Mouse (Mus musculus) bone marrow, adult 2 months (tissue): ENCODE results near the gene Gle1. TPM values are rescaled to one million over a fixed set of nuclear protein-coding genes. Genes with fewer than 3 reads are reported as not detected.
"Not testable (repeated sequence)": the region's sequence is repeated elsewhere in the genome, so short reads cannot be mapped to it uniquely, and the experiment has no call there.

Source experiments
- H3K27ac ChIP-seq: fragments of 200-500 bp; 2 replicates; pipeline ENCODE4 v1.5.1; 2012; ENCODE audit warnings: low read depth, mild to moderate bottlenecking, control low read depth, inconsistent platforms, low read length; ENCODE audit not compliant: control insufficient read depth, poor library complexity, insufficient read depth
- H3K4me1 ChIP-seq: fragments of 200-500 bp; 2 replicates; pipeline ENCODE4 v1.6.1; 2011; ENCODE audit warnings: low read length; ENCODE audit not compliant: control insufficient read depth, insufficient read depth
- H3K4me3 ChIP-seq: fragments of 200-500 bp; replicated peaks from 2 replicates; pipeline ENCODE3; 2011; ENCODE audit warnings: mild to moderate bottlenecking, low read depth, low read length, control low read depth; ENCODE audit not compliant: control insufficient read depth
- CTCF ChIP-seq: fragments of 200-500 bp; IDR thresholded peaks from 2 replicates; pipeline ENCODE4 v1.5.1; 2011; ENCODE audit warnings: low read length, control low read depth; ENCODE audit not compliant: control insufficient read depth, insufficient read depth
- POLR2A ChIP-seq: fragments of 200-500 bp; IDR thresholded peaks from 2 replicates; pipeline ENCODE4 v1.6.1; 2011; ENCODE audit warnings: low read depth, mild to moderate bottlenecking, control low read depth, low read length, borderline replicate concordance; ENCODE audit not compliant: control insufficient read depth
- WGBS: fragments of 180-500 bp; shearing (Covaris S2); methylation state at CpG from one replicate; pipeline ENCODE4 v1.1.7; 2018; 5-methylcytosine and 5-hydroxymethylcytosine counted together
- polyA plus RNA-seq: library from polyadenylated mRNA; stranded (reverse); fragments of >200 nt; gene quantifications from 2 replicates; pipeline ENCODE4 v1.2.4, GENCODE M21; 2011; ENCODE audit warnings: low replicate concordance; ENCODE audit not compliant: missing spikeins, insufficient read depth, insufficient read length

The Gle1 gene
- polyA plus RNA-seq, 1 experiment = 16.6 TPM

DNA sequence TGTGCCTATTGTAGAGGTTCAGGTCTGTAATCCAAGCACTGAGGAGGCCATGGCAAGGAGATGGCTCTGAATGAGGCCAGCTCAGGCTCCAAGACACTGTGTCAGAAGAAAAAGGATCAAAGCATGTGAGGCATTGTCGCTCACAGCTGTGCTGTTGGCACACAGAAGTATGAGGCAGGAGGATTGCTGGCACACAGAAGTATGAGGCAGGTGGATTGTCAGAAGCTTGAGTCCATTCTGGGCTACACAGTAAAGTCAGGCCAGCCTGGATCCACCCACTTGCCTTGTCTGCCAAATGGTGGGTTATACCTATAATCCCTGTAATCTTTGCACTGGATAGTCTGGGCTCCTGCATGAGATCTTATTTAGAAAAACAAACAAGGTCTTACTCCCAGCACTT is 37.1 kb upstream of the Gle1 start:
- no peak overlapping the region for H3K27ac ChIP-seq
- 92% methylated on average over 1 of the region's 1 CpGs for whole genome bisulfite sequencing
- no peak for TF ChIP-seq POLR2A
- no peak for TF ChIP-seq CTCF
- H3K4me1 ChIP-seq = no peaks in the 10 kb centered on the region
- H3K4me3 ChIP-seq = no peak overlapping the region

DNA sequence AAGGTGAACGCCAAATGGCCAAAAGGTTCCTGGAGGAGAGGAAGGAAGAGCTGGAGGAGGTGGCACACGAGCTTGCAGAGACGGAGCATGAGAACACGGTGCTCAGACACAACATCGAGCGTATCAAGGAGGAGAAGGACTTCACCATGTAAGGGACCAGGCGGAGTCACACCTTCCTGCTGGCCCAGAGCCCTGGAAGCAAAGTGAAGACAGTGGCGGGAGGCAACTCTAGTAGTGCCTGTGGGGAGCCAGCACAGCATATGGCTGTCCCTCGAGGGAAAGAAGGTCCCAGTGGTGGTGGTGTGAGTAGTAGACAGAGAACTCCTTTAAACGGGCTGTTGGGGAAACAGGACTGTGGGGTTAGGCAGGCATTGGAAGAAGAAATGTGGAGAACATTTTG is 33.0 kb upstream of the Gle1 start:
- Histone ChIP-seq H3K27ac (no peak overlapping the region), H3K4me3 (no peak overlapping the region), H3K4me1 (no peaks in the 10 kb centered on the region)
- TF ChIP-seq POLR2A (no peak), CTCF (no peak)
- 90% methylated on average over 10 of the region's 10 CpGs for WGBS

- WGBS = 94% methylated on average over 2 of the region's 2 CpGs
- not testable (repeated sequence) for H3K4me1 ChIP-seq, H3K4me3 ChIP-seq
Measured at GRCm38 (mm10) chr2:29908171-29908570, 27.1 kb upstream of the Gle1 start.

DNA sequence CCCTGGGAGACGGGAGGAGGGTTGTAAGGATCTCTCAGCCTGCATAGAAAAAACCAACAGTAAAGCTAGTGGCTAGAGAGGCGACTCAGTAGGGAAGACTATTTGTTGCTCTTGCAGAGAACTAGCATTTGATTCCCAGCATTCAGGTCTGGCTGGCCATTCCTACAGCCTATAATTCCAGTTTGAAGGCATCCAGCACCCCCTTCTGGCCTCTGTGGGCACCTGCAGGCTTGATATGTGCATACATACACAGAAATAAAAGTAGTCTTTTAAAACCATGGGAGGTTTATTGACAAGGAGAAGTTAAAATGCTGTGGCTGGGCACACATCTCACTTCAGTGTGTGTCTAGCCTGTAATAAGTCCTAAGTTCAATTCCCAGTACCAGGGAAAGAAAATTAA is 25.2 kb upstream of the Gle1 start:
- TF ChIP-seq POLR2A (no peak), CTCF (peak; percentile 42; the same call in 1 of the 2 replicates)
- Histone ChIP-seq H3K4me3 (no peak overlapping the region), H3K4me1 (no peaks in the 10 kb centered on the region), H3K27ac (no peak overlapping the region)
- 83% methylated on average over 2 of the region's 2 CpGs for WGBS

More at GRCm38 (mm10) chr2:29908171-29908570, 27.1 kb upstream of the Gle1 start:
- H3K27ac ChIP-seq = not testable (repeated sequence)

- WGBS = 76% methylated on average over 11 of the region's 11 CpGs
- TF ChIP-seq CTCF = no peak
- no peak for TF ChIP-seq POLR2A
- Histone ChIP-seq H3K4me3 (no peak overlapping the region), H3K4me1 (peaks cover 1% of the 10 kb centered on the region; the same call in 1 of the 2 replicates), H3K27ac (peak overlapping the region; percentile 29)
Measured at GRCm38 (mm10) chr2:29917621-29918020, 17.6 kb upstream of the Gle1 start.

- peaks cover 1% of the 10 kb centered on the region; the same call in 1 of the 2 replicates for H3K4me1 ChIP-seq
- no peak overlapping the region for H3K27ac ChIP-seq
- no peak overlapping the region for H3K4me3 ChIP-seq
- 54% methylated on average over 11 of the region's 11 CpGs for WGBS
- TF ChIP-seq CTCF (no peak), POLR2A (no peak)
Measured at GRCm38 (mm10) chr2:29922011-29922410, 13.2 kb upstream of the Gle1 start.

DNA sequence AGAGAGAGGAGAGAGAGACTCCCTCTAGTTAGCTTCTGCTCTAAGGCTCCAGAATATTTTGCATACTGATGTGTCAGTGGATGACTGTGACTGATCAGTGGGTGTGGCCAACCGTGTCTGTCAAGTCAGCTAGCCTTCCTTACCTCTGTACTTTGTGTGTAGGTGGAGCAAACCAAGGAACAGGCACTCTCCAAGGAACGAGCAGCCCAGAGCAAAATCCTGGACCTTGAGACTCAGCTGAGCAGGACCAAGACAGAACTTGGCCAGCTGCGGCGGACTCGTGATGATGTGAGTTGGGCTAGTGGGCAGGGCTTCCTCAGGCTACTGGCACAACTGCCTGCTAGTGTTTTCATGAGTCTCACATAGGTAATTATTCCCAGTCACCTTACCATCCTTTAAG is 8.7 kb upstream of the Gle1 start:
- TF ChIP-seq POLR2A (no peak), CTCF (no peak)
- Histone ChIP-seq H3K27ac (no peak overlapping the region), H3K4me1 (no peaks in the 10 kb centered on the region), H3K4me3 (no peak overlapping the region)
- 90% methylated on average over 5 of the region's 5 CpGs for WGBS

- no peak for TF ChIP-seq CTCF
- no peak for TF ChIP-seq POLR2A
- no peaks in the 10 kb centered on the region for H3K4me1 ChIP-seq
- no peak overlapping the region for H3K4me3 ChIP-seq
- 86% methylated on average over 10 of the region's 10 CpGs for WGBS
- no peak overlapping the region for H3K27ac ChIP-seq
Measured at GRCm38 (mm10) chr2:29930506-29930905, 4.7 kb upstream of the Gle1 start.

GRCm38 (mm10) chr2:29931194-29931593 is 4.0 kb upstream of the Gle1 start:
- Histone ChIP-seq H3K27ac (no peak overlapping the region), H3K4me3 (no peak overlapping the region), H3K4me1 (no peaks in the 10 kb centered on the region; the same call in 1 of the 2 replicates)
- 92% methylated on average over 6 of the region's 6 CpGs for WGBS
- TF ChIP-seq POLR2A = no peak
- TF ChIP-seq CTCF = no peak
